Mouse (Mus musculus) heart, embryonic 15.5 days (tissue): ENCODE results near the gene Col19a1. TPM values are rescaled to one million over a fixed set of nuclear protein-coding genes. Genes with fewer than 3 reads are reported as not detected.

Experiments
- ATAC-seq: fragments of 200-750 bp; cut with Nextera tagmentation; replicated peaks from 2 replicates; pipeline ENCODE4 v1.8.0; 2017; ENCODE audit warnings: low read depth, moderate TSS enrichment; ENCODE audit not compliant: insufficient number of reproducible peaks, insufficient read depth, low FRiP score
- H3K27ac ChIP-seq: fragments of 300-500 bp; sonication (generic); 2 replicates; pipeline ENCODE4 v1.5.1; 2015; ENCODE audit warnings: mild to moderate bottlenecking, inconsistent platforms
- H3K27me3 ChIP-seq: fragments of 300-500 bp; sonication (generic); 2 replicates; pipeline ENCODE4 v1.6.1; 2015; ENCODE audit warnings: inconsistent platforms
- H3K36me3 ChIP-seq: fragments of 300-500 bp; sonication (generic); 2 replicates; pipeline ENCODE4 v1.6.1; 2015; ENCODE audit warnings: mild to moderate bottlenecking, inconsistent platforms
- H3K4me1 ChIP-seq: fragments of 300-500 bp; sonication (generic); replicated peaks from 2 replicates; pipeline ENCODE4 v1.6.1; 2015; ENCODE audit warnings: inconsistent platforms
- H3K4me2 ChIP-seq: fragments of 300-500 bp; sonication (generic); 2 replicates; pipeline ENCODE4 v1.6.1; 2015; ENCODE audit warnings: inconsistent platforms, mild to moderate bottlenecking, moderate library complexity
- H3K4me3 ChIP-seq: fragments of 300-500 bp; sonication (generic); 2 replicates; pipeline ENCODE4 v1.5.1; 2015; ENCODE audit warnings: mild to moderate bottlenecking, inconsistent platforms
- H3K9ac ChIP-seq: fragments of 300-500 bp; sonication (generic); 2 replicates; pipeline ENCODE4 v1.6.1; 2015; ENCODE audit warnings: mild to moderate bottlenecking, inconsistent platforms
- H3K9me3 ChIP-seq: fragments of 300-500 bp; sonication (generic); replicated peaks from 2 replicates; pipeline ENCODE4 v1.6.1; 2016; ENCODE audit warnings: inconsistent platforms
- WGBS: fragments of 180-500 bp; shearing (Covaris S2); methylation state at CpG from one replicate; pipeline ENCODE4 v1.1.7; 2015; ENCODE audit warnings: mixed read lengths; 5-methylcytosine and 5-hydroxymethylcytosine counted together
- polyA plus RNA-seq: library from polyadenylated mRNA; unstranded; fragments of >200 nt; fragmentation: Nextera tagmentation; extraction: Ambion mirVana; gene quantifications from 2 replicates; pipeline ENCODE4 v1.2.1, GENCODE M21; 2015

The Col19a1 gene
- polyA plus RNA-seq, 1 experiment from 2014 or later, result 0.09 TPM

GRCm38 (mm10) chr1:24300700-24301099, 286.6 kb downstream of the Col19a1 start:
- no peak for ATAC-seq
- no peaks in the 10 kb centered on the region for H3K4me1 ChIP-seq
- no peaks in the 10 kb centered on the region for H3K27me3 ChIP-seq
- H3K27ac ChIP-seq, result no peak overlapping the region
- H3K9me3 ChIP-seq, result no peaks in the 10 kb centered on the region
- no peak overlapping the region for H3K4me3 ChIP-seq
- H3K36me3 ChIP-seq, result no peaks in the 10 kb centered on the region
- WGBS, result 82% methylated on average over 3 of the region's 3 CpGs
- H3K9ac ChIP-seq, result no peak overlapping the region
- H3K4me2 ChIP-seq, result no peak overlapping the region

- Histone ChIP-seq H3K4me1 (no peaks in the 10 kb centered on the region), H3K36me3 (no peaks in the 10 kb centered on the region), H3K9ac (no peak overlapping the region), H3K4me2 (no peak overlapping the region), H3K27ac (no peak overlapping the region), H3K9me3 (no peaks in the 10 kb centered on the region), H3K4me3 (no peak overlapping the region), H3K27me3 (no peaks in the 10 kb centered on the region)
- 72% methylated on average over 7 of the region's 7 CpGs for WGBS
- no peak for ATAC-seq
These were observed 292.0 kb downstream of the Col19a1 start for GRCm38 (mm10) chr1:24294979-24295942.

GRCm38 (mm10) chr1:24292515-24292914, 294.8 kb downstream of the Col19a1 start:
- no peak overlapping the region for H3K27ac ChIP-seq
- H3K4me2 ChIP-seq, result no peak overlapping the region
- H3K4me1 ChIP-seq, result no peaks in the 10 kb centered on the region
- 70% methylated on average over 2 of the region's 2 CpGs for WGBS
- no peaks in the 10 kb centered on the region for H3K36me3 ChIP-seq
- no peak overlapping the region for H3K9ac ChIP-seq
- no peaks in the 10 kb centered on the region for H3K27me3 ChIP-seq
- no peak for ATAC-seq
- no peak overlapping the region for H3K4me3 ChIP-seq
- H3K9me3 ChIP-seq, result no peaks in the 10 kb centered on the region

- Histone ChIP-seq H3K4me1 (no peaks in the 10 kb centered on the region), H3K27ac (no peak overlapping the region), H3K36me3 (no peaks in the 10 kb centered on the region), H3K4me3 (no peak overlapping the region), H3K9ac (no peak overlapping the region), H3K27me3 (no peaks in the 10 kb centered on the region), H3K4me2 (no peak overlapping the region), H3K9me3 (no peaks in the 10 kb centered on the region)
- ATAC-seq, result no peak
- 56% methylated on average over 6 of the region's 6 CpGs for WGBS
These were observed 300.9 kb downstream of the Col19a1 start for GRCm38 (mm10) chr1:24286360-24286759.

GRCm38 (mm10) chr1:24267022-24267421, 320.2 kb downstream of the Col19a1 start:
- H3K36me3 ChIP-seq, result no peaks in the 10 kb centered on the region
- H3K4me1 ChIP-seq, result no peaks in the 10 kb centered on the region
- no peaks in the 10 kb centered on the region for H3K27me3 ChIP-seq
- no peaks in the 10 kb centered on the region for H3K9me3 ChIP-seq
- 45% methylated on average over 3 of the region's 3 CpGs for WGBS
- H3K4me3 ChIP-seq, result no peak overlapping the region
- H3K9ac ChIP-seq, result no peak overlapping the region
- no peak overlapping the region for H3K27ac ChIP-seq
- ATAC-seq, result no peak
- H3K4me2 ChIP-seq, result no peak overlapping the region

- H3K27me3 ChIP-seq, result no peaks in the 10 kb centered on the region
- no peaks in the 10 kb centered on the region for H3K36me3 ChIP-seq
- no peak overlapping the region for H3K9ac ChIP-seq
- no peaks in the 10 kb centered on the region for H3K4me1 ChIP-seq
- H3K9me3 ChIP-seq, result no peaks in the 10 kb centered on the region
- no peak overlapping the region for H3K4me3 ChIP-seq
- H3K27ac ChIP-seq, result no peak overlapping the region
- no peak for ATAC-seq
- H3K4me2 ChIP-seq, result no peak overlapping the region
These were observed 326.1 kb downstream of the Col19a1 start for GRCm38 (mm10) chr1:24261181-24261580.

- no peak overlapping the region for H3K27ac ChIP-seq
- ATAC-seq, result no peak
- no peaks in the 10 kb centered on the region for H3K4me1 ChIP-seq
- no peak overlapping the region for H3K4me2 ChIP-seq
- no peak overlapping the region for H3K4me3 ChIP-seq
- H3K9ac ChIP-seq, result no peak overlapping the region
- WGBS, result 80% methylated on average over 6 of the region's 6 CpGs
- no peaks in the 10 kb centered on the region for H3K27me3 ChIP-seq
- H3K9me3 ChIP-seq, result no peaks in the 10 kb centered on the region
- H3K36me3 ChIP-seq, result no peaks in the 10 kb centered on the region
These were observed 327.9 kb downstream of the Col19a1 start for GRCm38 (mm10) chr1:24259419-24259818.

GRCm38 (mm10) chr1:24257961-24258360, 329.3 kb downstream of the Col19a1 start:
- Histone ChIP-seq H3K4me1 (no peaks in the 10 kb centered on the region), H3K4me3 (no peak overlapping the region), H3K9me3 (no peaks in the 10 kb centered on the region), H3K27me3 (no peaks in the 10 kb centered on the region), H3K27ac (no peak overlapping the region), H3K4me2 (no peak overlapping the region), H3K36me3 (no peaks in the 10 kb centered on the region), H3K9ac (no peak overlapping the region)
- ATAC-seq, result no peak
- 69% methylated on average over 5 of the region's 5 CpGs for WGBS

GRCm38 (mm10) chr1:24249105-24249664, 338.1 kb downstream of the Col19a1 start:
- H3K9me3 ChIP-seq, result no peaks in the 10 kb centered on the region
- no peaks in the 10 kb centered on the region for H3K36me3 ChIP-seq
- ATAC-seq, result no peak
- H3K9ac ChIP-seq, result no peak overlapping the region
- H3K4me1 ChIP-seq, result no peaks in the 10 kb centered on the region
- H3K27ac ChIP-seq, result no peak overlapping the region
- no peaks in the 10 kb centered on the region for H3K27me3 ChIP-seq
- H3K4me2 ChIP-seq, result no peak overlapping the region
- WGBS, result 54% methylated on average over 3 of the region's 3 CpGs
- H3K4me3 ChIP-seq, result no peak overlapping the region

GRCm38 (mm10) chr1:24248294-24249104, 338.8 kb downstream of the Col19a1 start:
- no peaks in the 10 kb centered on the region for H3K36me3 ChIP-seq
- no peak overlapping the region for H3K27ac ChIP-seq
- H3K4me1 ChIP-seq, result no peaks in the 10 kb centered on the region
- WGBS, result 63% methylated on average over 10 of the region's 10 CpGs
- H3K9ac ChIP-seq, result no peak overlapping the region
- no peak for ATAC-seq
- H3K4me3 ChIP-seq, result no peak overlapping the region
- no peak overlapping the region for H3K4me2 ChIP-seq
- no peaks in the 10 kb centered on the region for H3K9me3 ChIP-seq
- H3K27me3 ChIP-seq, result no peaks in the 10 kb centered on the region

- no peak for ATAC-seq
These were observed 341.4 kb downstream of the Col19a1 start for GRCm38 (mm10) chr1:24245700-24246375.

More at GRCm38 (mm10) chr1:24245700-24246375, 341.4 kb downstream of the Col19a1 start:
- Histone ChIP-seq H3K4me3 (no peak overlapping the region), H3K27ac (no peak overlapping the region), H3K4me2 (no peak overlapping the region), H3K4me1 (no peaks in the 10 kb centered on the region), H3K36me3 (no peaks in the 10 kb centered on the region), H3K9me3 (no peaks in the 10 kb centered on the region), H3K9ac (no peak overlapping the region), H3K27me3 (no peaks in the 10 kb centered on the region)
- 75% methylated on average over 13 of the region's 13 CpGs for WGBS
